Mouse (Mus musculus) urinary bladder, postnatal 14 days (tissue): ENCODE results near the gene Ccl20.

Experiments used
- DNase-seq: peaks from one replicate; pipeline ENCODE4 v3.0.0; 2021; ENCODE audit warnings: low spot score

The Ccl20 gene

GRCm38 (mm10) chr1:83116447-83117137 lies at the start of gene Ccl20:
TSS of gene Ccl20 (plus strand) at chr1:83116766.
- DNase-seq = no peak

GRCm38 (mm10) chr1:83067205-83067604 lies 49.4 kb upstream of the Ccl20 start:
- DNase-seq = no peak

GRCm38 (mm10) chr1:83075526-83076189 lies 40.9 kb upstream of the Ccl20 start:
- DNase-seq = no peak

GRCm38 (mm10) chr1:83076190-83076917 lies 40.2 kb upstream of the Ccl20 start:
- peak; percentile 10 for DNase-seq

GRCm38 (mm10) chr1:83077016-83077415 lies 39.5 kb upstream of the Ccl20 start:
- DNase-seq = no peak

- DNase-seq = no peak
These were observed 31.8 kb upstream of the Ccl20 start for GRCm38 (mm10) chr1:83084790-83085189.

GRCm38 (mm10) chr1:83091268-83091667 lies 25.3 kb upstream of the Ccl20 start:
- no peak for DNase-seq

GRCm38 (mm10) chr1:83096935-83097334 lies 19.6 kb upstream of the Ccl20 start:
- DNase-seq = no peak

GRCm38 (mm10) chr1:83099160-83099559 lies 17.4 kb upstream of the Ccl20 start:
- no peak for DNase-seq

- no peak for DNase-seq
These were observed 16.9 kb upstream of the Ccl20 start for GRCm38 (mm10) chr1:83099580-83100137.

- DNase-seq = no peak
These were observed 14.7 kb upstream of the Ccl20 start for GRCm38 (mm10) chr1:83101891-83102290.

GRCm38 (mm10) chr1:83105464-83105863 lies 11.1 kb upstream of the Ccl20 start:
- DNase-seq = no peak

- no peak for DNase-seq
These were observed 9.1 kb upstream of the Ccl20 start for GRCm38 (mm10) chr1:83107410-83107978.

GRCm38 (mm10) chr1:83110992-83111391 lies 5.6 kb upstream of the Ccl20 start:
- DNase-seq = no peak

- no peak for DNase-seq
These were observed 4.8 kb upstream of the Ccl20 start for GRCm38 (mm10) chr1:83111726-83112125.

- DNase-seq = no peak
These were observed 651 bp downstream of the Ccl20 start for GRCm38 (mm10) chr1:83117217-83117616.

GRCm38 (mm10) chr1:83117661-83118060 lies 1.1 kb downstream of the Ccl20 start:
- no peak for DNase-seq

GRCm38 (mm10) chr1:83119903-83120302 lies 3.3 kb downstream of the Ccl20 start:
- DNase-seq = no peak

GRCm38 (mm10) chr1:83120312-83120711 lies 3.7 kb downstream of the Ccl20 start:
- no peak for DNase-seq

- DNase-seq = peak; percentile 32
These were observed 6.6 kb downstream of the Ccl20 start for GRCm38 (mm10) chr1:83123201-83123600.

- DNase-seq = peak; percentile 64
These were observed 19.3 kb downstream of the Ccl20 start for GRCm38 (mm10) chr1:83135829-83136228.

GRCm38 (mm10) chr1:83137847-83138246 lies 21.3 kb downstream of the Ccl20 start:
- peak; percentile 16 for DNase-seq
